Mouse (Mus musculus): ENCODE measurements around the gene Ift57. TPM values are rescaled to one million over a fixed set of nuclear protein-coding genes. Genes with fewer than 3 reads are reported as not detected.

Ift57 gene
- 2.8 and 3.9 TPM in 2 replicates for polyA plus RNA-seq (2015; fragmentation: Nextera tagmentation; extraction: Ambion mirVana)

- Histone ChIP-seq H3K27me3 (no peaks in the 10 kb centered on the region), H3K9ac (peak within 1 kb of the TSS; percentile 57), H3K4me3 (replicated peaks) (peak within 1 kb of the TSS; percentile 75), H3K4me2 (peak within 1 kb of the TSS; percentile 97), H3K36me3 (replicated peaks) (no peaks in the 10 kb centered on the region), H3K4me1 (replicated peaks) (peaks cover 20% of the 10 kb centered on the region), H3K9me3 (replicated peaks) (no peaks in the 10 kb centered on the region), H3K27ac (replicated peaks) (peak within 1 kb of the TSS; percentile 45)
- under 1% methylated on average over 52 of the region's 53 CpGs for WGBS (ENCODE audit: insufficient replicate concordance)
- ATAC-seq (ENCODE audit: insufficient read depth) = peak; percentile 98
Observed at GRCm38 (mm10) chr16:49698620-49699525, at the start of gene Ift57. TSS of gene Ift57 (plus strand) at chr16:49699233.

- Histone ChIP-seq H3K4me2 (no peak overlapping the region), H3K4me3 (replicated peaks) (no peak overlapping the region), H3K4me1 (replicated peaks) (no peaks in the 10 kb centered on the region), H3K36me3 (replicated peaks) (no peaks in the 10 kb centered on the region), H3K27ac (replicated peaks) (no peak overlapping the region), H3K9ac (no peak overlapping the region), H3K9me3 (replicated peaks) (no peaks in the 10 kb centered on the region), H3K27me3 (no peaks in the 10 kb centered on the region)
- 70% methylated on average over 4 of the region's 4 CpGs for WGBS (ENCODE audit: insufficient replicate concordance)
- no peak for ATAC-seq (ENCODE audit: insufficient read depth)
Observed at GRCm38 (mm10) chr16:49657182-49657581, 41.9 kb upstream of the Ift57 start.

- Histone ChIP-seq H3K9me3 (replicated peaks) (no peaks in the 10 kb centered on the region), H3K36me3 (replicated peaks) (no peaks in the 10 kb centered on the region), H3K27me3 (no peaks in the 10 kb centered on the region), H3K27ac (replicated peaks) (no peak overlapping the region), H3K4me1 (replicated peaks) (no peaks in the 10 kb centered on the region), H3K4me2 (no peak overlapping the region), H3K4me3 (replicated peaks) (no peak overlapping the region), H3K9ac (no peak overlapping the region)
- WGBS (ENCODE audit: insufficient replicate concordance) = 53% methylated on average over 5 of the region's 5 CpGs
- no peak for ATAC-seq (ENCODE audit: insufficient read depth)
Observed at GRCm38 (mm10) chr16:49658029-49658428, 41.0 kb upstream of the Ift57 start.

- H3K36me3 ChIP-seq (replicated peaks) = no peaks in the 10 kb centered on the region
- no peak for ATAC-seq (ENCODE audit: insufficient read depth)
- WGBS (ENCODE audit: insufficient replicate concordance) = 14% methylated on average over 2 of the region's 2 CpGs
- H3K4me2 ChIP-seq = no peak overlapping the region
- no peak overlapping the region for H3K27ac ChIP-seq (replicated peaks)
- no peaks in the 10 kb centered on the region for H3K27me3 ChIP-seq
- H3K9ac ChIP-seq = no peak overlapping the region
- no peak overlapping the region for H3K4me3 ChIP-seq (replicated peaks)
- H3K4me1 ChIP-seq (replicated peaks) = no peaks in the 10 kb centered on the region
- no peaks in the 10 kb centered on the region for H3K9me3 ChIP-seq (replicated peaks)
Observed at GRCm38 (mm10) chr16:49659131-49659530, 39.9 kb upstream of the Ift57 start.

- 52% methylated on average over 3 of the region's 3 CpGs for WGBS (ENCODE audit: insufficient replicate concordance)
Observed at GRCm38 (mm10) chr16:49660111-49660510, 38.9 kb upstream of the Ift57 start.

GRCm38 (mm10) chr16:49662201-49662600 lies 36.8 kb upstream of the Ift57 start:
- ATAC-seq (ENCODE audit: insufficient read depth) = no peak
- no peak overlapping the region for H3K9ac ChIP-seq
- no peaks in the 10 kb centered on the region for H3K36me3 ChIP-seq (replicated peaks)
- H3K4me1 ChIP-seq (replicated peaks) = no peaks in the 10 kb centered on the region
- no peak overlapping the region for H3K4me3 ChIP-seq (replicated peaks)
- H3K9me3 ChIP-seq (replicated peaks) = no peaks in the 10 kb centered on the region
- no peaks in the 10 kb centered on the region for H3K27me3 ChIP-seq
- no peak overlapping the region for H3K4me2 ChIP-seq
- H3K27ac ChIP-seq (replicated peaks) = no peak overlapping the region
- whole genome bisulfite sequencing (ENCODE audit: insufficient replicate concordance) = 73% methylated on average over 6 of the region's 6 CpGs

More at GRCm38 (mm10) chr16:49660111-49660510, 38.9 kb upstream of the Ift57 start:
- H3K36me3 ChIP-seq (replicated peaks) = no peaks in the 10 kb centered on the region
- H3K4me1 ChIP-seq (replicated peaks) = no peaks in the 10 kb centered on the region
- no peak overlapping the region for H3K4me2 ChIP-seq
- no peaks in the 10 kb centered on the region for H3K9me3 ChIP-seq (replicated peaks)
- no peak overlapping the region for H3K9ac ChIP-seq
- ATAC-seq (ENCODE audit: insufficient read depth) = no peak
- H3K4me3 ChIP-seq (replicated peaks) = no peak overlapping the region
- no peak overlapping the region for H3K27ac ChIP-seq (replicated peaks)
- no peaks in the 10 kb centered on the region for H3K27me3 ChIP-seq

- H3K9me3 ChIP-seq (replicated peaks) = no peaks in the 10 kb centered on the region
- H3K4me1 ChIP-seq (replicated peaks) = no peaks in the 10 kb centered on the region
- H3K36me3 ChIP-seq (replicated peaks) = no peaks in the 10 kb centered on the region
- H3K27me3 ChIP-seq = no peaks in the 10 kb centered on the region
- H3K27ac ChIP-seq (replicated peaks) = no peak overlapping the region
- H3K4me3 ChIP-seq (replicated peaks) = no peak overlapping the region
- no peak overlapping the region for H3K4me2 ChIP-seq
- no peak overlapping the region for H3K9ac ChIP-seq
- 70% methylated on average over 7 of the region's 7 CpGs for WGBS (ENCODE audit: insufficient replicate concordance)
- ATAC-seq (ENCODE audit: insufficient read depth) = no peak
Observed at GRCm38 (mm10) chr16:49664677-49665076, 34.4 kb upstream of the Ift57 start.

- WGBS (ENCODE audit: insufficient replicate concordance) = 67% methylated on average over 6 of the region's 6 CpGs
- no peak for ATAC-seq (ENCODE audit: insufficient read depth)
- no peaks in the 10 kb centered on the region for H3K9me3 ChIP-seq (replicated peaks)
- H3K4me1 ChIP-seq (replicated peaks) = no peaks in the 10 kb centered on the region
- H3K4me2 ChIP-seq = no peak overlapping the region
- H3K27me3 ChIP-seq = no peaks in the 10 kb centered on the region
- H3K27ac ChIP-seq (replicated peaks) = no peak overlapping the region
- H3K36me3 ChIP-seq (replicated peaks) = no peaks in the 10 kb centered on the region
- no peak overlapping the region for H3K4me3 ChIP-seq (replicated peaks)
- H3K9ac ChIP-seq = no peak overlapping the region
Observed at GRCm38 (mm10) chr16:49679666-49680065, 19.4 kb upstream of the Ift57 start.

- H3K4me2 ChIP-seq = no peak overlapping the region
- WGBS (ENCODE audit: insufficient replicate concordance) = 67% methylated on average over 4 of the region's 4 CpGs
- H3K27me3 ChIP-seq = no peaks in the 10 kb centered on the region
- no peaks in the 10 kb centered on the region for H3K9me3 ChIP-seq (replicated peaks)
- H3K4me3 ChIP-seq (replicated peaks) = no peak overlapping the region
- H3K27ac ChIP-seq (replicated peaks) = no peak overlapping the region
- H3K36me3 ChIP-seq (replicated peaks) = no peaks in the 10 kb centered on the region
- ATAC-seq (ENCODE audit: insufficient read depth) = no peak
- no peak overlapping the region for H3K9ac ChIP-seq
- no peaks in the 10 kb centered on the region for H3K4me1 ChIP-seq (replicated peaks)
Observed at GRCm38 (mm10) chr16:49684961-49685360, 14.1 kb upstream of the Ift57 start.

- H3K4me3 ChIP-seq (replicated peaks) = peak overlapping the region; percentile 75
- no peaks in the 10 kb centered on the region for H3K36me3 ChIP-seq (replicated peaks)
- peaks cover 20% of the 10 kb centered on the region for H3K4me1 ChIP-seq (replicated peaks)
- ATAC-seq (ENCODE audit: insufficient read depth) = no peak
- 26% methylated on average over 5 of the region's 5 CpGs for WGBS (ENCODE audit: insufficient replicate concordance)
- no peaks in the 10 kb centered on the region for H3K27me3 ChIP-seq
- H3K27ac ChIP-seq (replicated peaks) = no peak overlapping the region
- no peaks in the 10 kb centered on the region for H3K9me3 ChIP-seq (replicated peaks)
- no peak overlapping the region for H3K9ac ChIP-seq
- H3K4me2 ChIP-seq = peak overlapping the region; percentile 97
Observed at GRCm38 (mm10) chr16:49699821-49700220, 788 bp downstream of the Ift57 start.

- WGBS (ENCODE audit: insufficient replicate concordance) = 24% methylated on average over 1 of the region's 1 CpGs
- no peak overlapping the region for H3K27ac ChIP-seq (replicated peaks)
- H3K27me3 ChIP-seq = no peaks in the 10 kb centered on the region
- no peaks in the 10 kb centered on the region; the same call in 1 of the 2 replicates for H3K4me1 ChIP-seq (replicated peaks)
- no peaks in the 10 kb centered on the region for H3K36me3 ChIP-seq (replicated peaks)
- ATAC-seq (ENCODE audit: insufficient read depth) = no peak
- H3K9ac ChIP-seq = no peak overlapping the region
- H3K9me3 ChIP-seq (replicated peaks) = no peaks in the 10 kb centered on the region
- no peak overlapping the region for H3K4me3 ChIP-seq (replicated peaks)
- H3K4me2 ChIP-seq = no peak overlapping the region
Observed at GRCm38 (mm10) chr16:49708074-49708473, 9.0 kb downstream of the Ift57 start.
